Mouse (Mus musculus) limb, embryonic 11.5 days (tissue): ENCODE results near the gene Chrnb1. TPM values are rescaled to one million over a fixed set of nuclear protein-coding genes. Genes with fewer than 3 reads are reported as not detected.

Experiments used
- ATAC-seq: fragments of 200-750 bp; cut with Nextera tagmentation; 2 replicates; pipeline ENCODE4 v1.8.0; 2017; ENCODE audit warnings: low read depth; ENCODE audit not compliant: insufficient number of reproducible peaks, low FRiP score, low TSS enrichment
- DNase-seq: peaks from one replicate; pipeline ENCODE4 v3.0.0-alpha.2; 2015; ENCODE audit warnings: low spot score
- H3K27ac ChIP-seq: fragments of 300-500 bp; sonication (generic); replicated peaks from 2 replicates; pipeline ENCODE4 v1.5.1; 2014; ENCODE audit warnings: low read depth, mild to moderate bottlenecking, low read length
- H3K27me3 ChIP-seq: fragments of 300-500 bp; sonication (generic); 2 replicates; pipeline ENCODE4 v1.6.1; 2014; ENCODE audit warnings: mild to moderate bottlenecking, low read length, mixed read lengths; ENCODE audit not compliant: control insufficient read depth, insufficient read depth
- H3K36me3 ChIP-seq: fragments of 300-500 bp; sonication (generic); 2 replicates; pipeline ENCODE4 v1.6.1; 2014; ENCODE audit warnings: mild to moderate bottlenecking, low read length, moderate library complexity, mixed read lengths; ENCODE audit not compliant: control insufficient read depth, insufficient read depth
- H3K4me1 ChIP-seq: fragments of 300-500 bp; sonication (generic); 2 replicates; pipeline ENCODE4 v1.6.1; 2014; ENCODE audit warnings: low read length, mixed read lengths; ENCODE audit not compliant: control insufficient read depth, insufficient read depth
- H3K4me2 ChIP-seq: fragments of 300-500 bp; sonication (generic); 2 replicates; pipeline ENCODE4 v1.6.1; 2014; ENCODE audit warnings: low read depth, mild to moderate bottlenecking, moderate library complexity; ENCODE audit not compliant: severe bottlenecking
- H3K4me3 ChIP-seq: fragments of 300-500 bp; sonication (generic); 2 replicates; pipeline ENCODE4 v1.5.1; 2014; ENCODE audit warnings: low read depth, low read length
- H3K9ac ChIP-seq: fragments of 300-500 bp; sonication (generic); 2 replicates; pipeline ENCODE4 v1.6.1; 2014; ENCODE audit warnings: mild to moderate bottlenecking, low read length
- H3K9me3 ChIP-seq: fragments of 300-500 bp; sonication (generic); 2 replicates; pipeline ENCODE4 v1.6.1; 2016; ENCODE audit warnings: low read length; ENCODE audit not compliant: control insufficient read depth
- WGBS: fragments of 180-500 bp; shearing (Covaris S2); extraction: QIAGEN DNeasy Blood & Tissue Kit; methylation state at CpG from one replicate; pipeline ENCODE4 v1.1.7; 2014; 5-methylcytosine and 5-hydroxymethylcytosine counted together
- polyA plus RNA-seq: library from polyadenylated mRNA; unstranded; fragments of >200 nt; fragmentation: Nextera tagmentation; extraction: Ambion mirVana; gene quantifications from 2 replicates; pipeline ENCODE4 v1.2.1, GENCODE M21; 2014

Gene Chrnb1
- 4.3 and 4.4 TPM in 2 replicates for polyA plus RNA-seq

DNA sequence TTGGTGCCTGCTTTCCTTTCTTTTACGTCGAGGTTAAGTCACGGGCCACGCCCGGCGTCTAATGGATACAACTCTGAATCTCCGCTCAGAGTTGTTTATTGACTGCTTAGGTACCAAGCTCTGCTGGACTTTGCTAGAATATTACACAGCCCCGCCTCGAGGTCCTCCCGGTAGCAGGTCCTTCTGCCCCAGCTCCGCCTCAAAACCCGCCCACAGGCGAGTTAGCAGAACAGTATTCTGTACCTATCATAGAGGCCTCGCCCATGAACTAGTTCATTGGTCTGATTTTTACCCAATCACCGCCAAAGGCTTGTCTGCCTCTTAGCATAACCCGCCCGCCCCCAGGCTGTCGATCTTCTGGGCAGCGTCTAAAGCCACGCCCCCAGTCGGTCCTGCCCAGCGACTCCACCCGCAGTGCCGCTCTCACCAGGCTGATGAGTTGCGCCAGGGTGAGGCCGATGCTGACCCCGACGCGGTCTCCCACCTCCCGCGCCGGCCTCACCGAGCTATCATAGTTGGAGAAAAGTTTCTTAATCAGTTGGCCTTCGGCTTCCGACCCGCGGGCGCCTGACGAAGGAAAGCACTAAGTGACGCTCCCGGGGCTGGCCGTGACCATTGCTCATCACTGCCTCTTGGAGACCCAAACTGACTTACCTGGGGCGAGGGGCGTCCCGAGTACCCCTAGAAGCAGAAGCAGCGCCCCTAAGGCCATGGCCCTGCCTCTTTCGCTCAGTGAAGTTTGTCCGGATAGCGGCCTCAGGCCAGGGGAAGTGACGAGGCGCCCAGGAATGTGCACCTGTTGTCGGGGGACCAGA, at the start of gene Chrnb1:
TSS of gene Chrnb1 (minus strand) at position 776 of the 815 bp plus-strand sequence.
- Histone ChIP-seq H3K4me1 (peaks cover 9% of the 10 kb centered on the region), H3K4me2 (peak within 1 kb of the TSS; percentile 52), H3K9ac (no peak within 1 kb of the TSS), H3K9me3 (no peaks in the 10 kb centered on the region), H3K27ac (no peak within 1 kb of the TSS), H3K4me3 (peak within 1 kb of the TSS; percentile 26), H3K27me3 (peaks cover 20% of the 10 kb centered on the region), H3K36me3 (no peaks in the 10 kb centered on the region)
- 2% methylated on average over 52 of the region's 52 CpGs for WGBS
- DNase-seq (peak; percentile 88), ATAC-seq (peak; percentile 88)

GRCm38 (mm10) chr11:69838714-69839104, 43.0 kb upstream of the Chrnb1 start:
- Histone ChIP-seq H3K27ac (peak overlapping the region; percentile 81), H3K4me1 (peaks cover 24% of the 10 kb centered on the region), H3K9ac (peak overlapping the region; percentile 63), H3K27me3 (peaks cover 14% of the 10 kb centered on the region), H3K4me2 (peak overlapping the region; percentile 66), H3K9me3 (no peaks in the 10 kb centered on the region), H3K36me3 (no peaks in the 10 kb centered on the region), H3K4me3 (peak overlapping the region; percentile 62)
- no peak for DNase-seq
- ATAC-seq: peak; percentile 1; the same call in 1 of the 2 replicates
- WGBS: 3% methylated on average over 7 of the region's 7 CpGs

DNA sequence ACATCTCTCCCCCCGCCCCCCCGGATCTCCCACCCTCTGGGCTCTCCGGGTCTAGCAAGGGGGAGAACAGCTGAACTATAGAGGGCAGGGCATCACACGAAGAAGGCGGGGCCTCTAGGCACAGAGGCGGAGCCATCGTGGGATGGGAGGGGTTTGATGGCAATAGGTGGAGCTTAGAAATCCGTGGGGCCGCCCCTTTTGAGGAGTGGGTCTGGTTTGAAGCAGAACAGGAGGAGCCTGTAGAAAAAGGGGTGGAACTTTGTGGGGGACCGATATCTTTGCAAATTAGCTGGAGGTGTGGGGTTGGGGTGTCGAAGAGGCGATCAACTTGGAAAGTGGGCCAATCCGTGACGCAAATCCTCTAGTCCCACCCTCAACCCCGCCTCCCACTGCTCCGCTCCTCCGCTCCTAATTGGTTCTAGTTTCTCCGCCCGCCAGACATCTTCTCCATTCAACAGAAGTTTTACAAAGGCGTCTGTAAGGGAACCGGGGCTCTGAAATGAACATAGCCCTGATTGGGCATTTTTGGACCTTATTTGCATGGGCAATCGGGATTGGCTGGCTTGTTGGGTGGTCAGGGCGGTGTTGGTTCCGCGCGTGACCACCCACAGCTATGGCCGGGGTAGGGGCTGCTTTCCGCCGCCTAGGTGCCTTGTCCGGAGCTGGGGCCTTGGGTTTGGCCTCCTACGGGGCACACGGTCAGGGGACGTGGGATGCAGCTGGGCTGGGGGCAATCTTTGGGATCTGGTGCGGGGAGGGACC, 42.4 kb upstream of the Chrnb1 start, which contains the start of gene Tmem256:
TSS of gene Tmem256 (plus strand) at position 563 of the 762 bp plus-strand sequence.
- Histone ChIP-seq H3K36me3 (no peaks in the 10 kb centered on the region), H3K9me3 (no peaks in the 10 kb centered on the region), H3K4me1 (peaks cover 24% of the 10 kb centered on the region), H3K4me3 (peak within 1 kb of the TSS; percentile 62), H3K4me2 (peak within 1 kb of the TSS; percentile 85), H3K27ac (peak within 1 kb of the TSS; percentile 81), H3K27me3 (peaks cover 15% of the 10 kb centered on the region), H3K9ac (peak within 1 kb of the TSS; percentile 70)
- under 1% methylated on average over 34 of the region's 34 CpGs for WGBS
- ATAC-seq (peak; percentile 89), DNase-seq (peak; percentile 97)

DNA sequence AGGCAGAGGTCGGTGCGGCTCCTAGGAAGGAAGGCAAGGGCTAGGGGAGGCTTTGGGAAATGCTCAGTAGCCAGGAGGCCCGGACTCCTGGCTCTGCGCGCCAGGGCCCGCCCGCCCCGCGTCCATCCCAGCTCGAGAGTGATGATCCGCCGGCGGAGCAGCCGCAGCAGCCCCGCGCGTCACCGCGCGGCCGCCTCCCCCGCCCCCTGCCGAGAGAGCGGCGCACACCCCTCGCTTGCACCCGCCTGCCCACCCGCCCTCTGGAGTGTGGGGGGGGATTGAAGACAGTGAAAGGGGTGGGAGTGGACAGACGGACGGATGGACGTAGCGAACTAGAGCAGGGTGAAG, 41.8 kb upstream of the Chrnb1 start, which contains the start of gene Nlgn2:
TSS of gene Nlgn2 (minus strand) at position 181 of the 348 bp plus-strand sequence.
- Histone ChIP-seq H3K27me3 (peaks cover 18% of the 10 kb centered on the region), H3K27ac (peak within 1 kb of the TSS; percentile 81), H3K4me1 (peaks cover 24% of the 10 kb centered on the region), H3K4me3 (peak within 1 kb of the TSS; percentile 62), H3K9ac (peak within 1 kb of the TSS; percentile 70), H3K9me3 (no peaks in the 10 kb centered on the region), H3K36me3 (no peaks in the 10 kb centered on the region), H3K4me2 (peak within 1 kb of the TSS; percentile 85)
- ATAC-seq (no peak), DNase-seq (no peak)
- under 1% methylated on average over 32 of the region's 32 CpGs for WGBS

GRCm38 (mm10) chr11:69836703-69837576, 41.2 kb upstream of the Chrnb1 start:
- Histone ChIP-seq H3K9ac (peak overlapping the region; percentile 70), H3K9me3 (no peaks in the 10 kb centered on the region), H3K4me2 (peak overlapping the region; percentile 85), H3K36me3 (no peaks in the 10 kb centered on the region), H3K4me3 (peak overlapping the region; percentile 62), H3K27ac (peak overlapping the region; percentile 23), H3K4me1 (peaks cover 24% of the 10 kb centered on the region), H3K27me3 (peaks cover 18% of the 10 kb centered on the region)
- DNase-seq (peak; percentile 62), ATAC-seq (no peak)
- WGBS: 0% methylated on average over 48 of the region's 52 CpGs

GRCm38 (mm10) chr11:69835966-69836335, 40.2 kb upstream of the Chrnb1 start:
- peak overlapping the region; percentile 62 for H3K4me3 ChIP-seq
- peaks cover 18% of the 10 kb centered on the region for H3K27me3 ChIP-seq
- WGBS: 5% methylated on average over 4 of the region's 4 CpGs
- H3K4me2 ChIP-seq: peak overlapping the region; percentile 85
- H3K9me3 ChIP-seq: no peaks in the 10 kb centered on the region
- H3K36me3 ChIP-seq: no peaks in the 10 kb centered on the region
- H3K4me1 ChIP-seq: peaks cover 24% of the 10 kb centered on the region
- DNase-seq: no peak
- no peak overlapping the region for H3K9ac ChIP-seq
- H3K27ac ChIP-seq: 0 out of 2 replicates have a peak overlapping the region, but pooled peaks have one; percentile 31
- ATAC-seq: no peak

DNA sequence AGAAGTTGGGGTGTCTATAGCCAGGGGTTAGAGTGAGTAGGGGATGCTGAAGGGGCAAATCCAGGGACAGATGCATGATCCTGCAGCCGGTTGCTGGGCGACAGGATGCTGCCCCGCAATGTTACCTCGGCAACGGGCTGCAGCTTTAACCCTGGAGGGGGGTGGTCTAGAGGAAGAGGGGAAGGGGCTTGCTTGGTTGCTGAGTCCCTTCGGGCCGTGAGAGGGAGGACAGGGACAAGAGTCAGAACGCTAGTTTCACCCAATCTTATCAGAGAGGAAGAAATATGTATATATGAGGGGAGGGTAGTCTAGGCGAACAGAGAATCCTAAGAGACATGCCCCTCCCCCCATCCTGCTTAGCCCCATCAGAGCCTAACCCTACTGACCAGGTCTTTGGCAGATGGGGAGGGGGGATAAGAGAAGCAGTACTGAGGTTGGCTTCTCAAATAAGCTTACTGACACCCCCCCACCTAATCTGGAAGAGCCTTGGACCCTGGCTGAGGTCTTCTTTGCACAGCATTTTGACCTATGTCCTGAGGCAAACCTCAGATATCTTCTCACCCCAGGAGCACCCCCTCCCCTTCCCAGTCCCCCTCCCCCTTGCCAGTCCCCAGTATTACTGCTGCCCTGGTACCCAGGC, 39.7 kb upstream of the Chrnb1 start:
- 4% methylated on average over 9 of the region's 9 CpGs for WGBS
- ATAC-seq (no peak), DNase-seq (peak; percentile 54)
- no peaks in the 10 kb centered on the region for H3K36me3 ChIP-seq
- no peak overlapping the region for H3K9ac ChIP-seq
- H3K4me2 ChIP-seq: peak overlapping the region; percentile 85
- H3K27me3 ChIP-seq: peaks cover 18% of the 10 kb centered on the region
- no peak overlapping the region for H3K27ac ChIP-seq
- peaks cover 24% of the 10 kb centered on the region for H3K4me1 ChIP-seq
- H3K4me3 ChIP-seq: peak overlapping the region; percentile 62
- no peaks in the 10 kb centered on the region for H3K9me3 ChIP-seq
